Mouse (Mus musculus) megakaryocyte, adult 5-6 weeks (primary cell): ENCODE data around the gene Mob3c. TPM values are rescaled to one million over a fixed set of nuclear protein-coding genes. Genes with fewer than 3 reads are reported as not detected.

ENCODE experiments used
- ATAC-seq: 2 replicates; pipeline ENCODE4 v1.8.0; 2016; ENCODE audit warnings: mild to moderate bottlenecking, inconsistent platforms; ENCODE audit not compliant: poor library complexity, severe bottlenecking
- total RNA-seq, 2 experiments: library from RNA; stranded (forward) in 1 of 2; stranded (reverse) in 1 of 2; fragments of 153-499, 151-499 nt in 1 of 2; fragments of 221-1000, 200-1000 nt in 1 of 2; gene quantifications; 2 replicates each; pipeline versions ENCODE4 v1.2.3 to v1.2.4; 2015 to 2017

The Mob3c gene
- total RNA-seq, 2 experiments from 2014 or later: 8.3 to 9.6 TPM

GRCm38 (mm10) chr4:115878216-115878678, 50.4 kb downstream of the Mob3c start:
- ATAC-seq: no peak

- no peak for ATAC-seq
Observed at GRCm38 (mm10) chr4:115878828-115879227, 50.9 kb downstream of the Mob3c start.

- no peak for ATAC-seq
Observed at GRCm38 (mm10) chr4:115881183-115881582, 53.3 kb downstream of the Mob3c start.

- no peak for ATAC-seq
Observed at GRCm38 (mm10) chr4:115882195-115882594, 54.3 kb downstream of the Mob3c start.

GRCm38 (mm10) chr4:115884022-115884421, 56.1 kb downstream of the Mob3c start, which contains the start of gene Kncn:
Gene Kncn (plus strand): TSS chr4:115884400.
- ATAC-seq: no peak

Other genes with a start within 250 kb of the Mob3c start
- not detected in 2 replicates for gene Cyp4a32, start 227.1 kb upstream of the Mob3c start, total RNA-seq (2015)
- gene Cyp4a32, start 227.1 kb upstream of the Mob3c start, total RNA-seq (2017): not detected in 2 replicates
- gene Cyp4b1, start 180.4 kb upstream of the Mob3c start, total RNA-seq (2015): not detected in 2 replicates
- not detected in 2 replicates for gene Cyp4b1, start 180.4 kb upstream of the Mob3c start, total RNA-seq (2017)
- 45.3 and 45.4 TPM in 2 replicates for gene Efcab14, start 90.3 kb upstream of the Mob3c start, total RNA-seq (2015)
- gene Efcab14, start 90.3 kb upstream of the Mob3c start, total RNA-seq (2017): 27.7 and 28.5 TPM in 2 replicates
- not detected in 2 replicates for gene Tex38, start 47.1 kb upstream of the Mob3c start, total RNA-seq (2015)
- not detected in 2 replicates for gene Tex38, start 47.1 kb upstream of the Mob3c start, total RNA-seq (2017)
- 14.4 and 21.8 TPM in 2 replicates for gene Atpaf1, start 43.3 kb upstream of the Mob3c start, total RNA-seq (2015)
- gene Atpaf1, start 43.3 kb upstream of the Mob3c start, total RNA-seq (2017): 5.8 and 7.5 TPM in 2 replicates
- 45.8 and 48.6 TPM in 2 replicates for gene Mknk1, start 11.1 kb downstream of the Mob3c start, total RNA-seq (2015)
- 103 and 116 TPM in 2 replicates for gene Mknk1, start 11.1 kb downstream of the Mob3c start, total RNA-seq (2017)
- gene Kncn, start 56.3 kb downstream of the Mob3c start, total RNA-seq (2015): not detected in 2 replicates
- not detected in 2 replicates for gene Kncn, start 56.3 kb downstream of the Mob3c start, total RNA-seq (2017)
- gene 6430628N08Rik, start 62.6 kb downstream of the Mob3c start, total RNA-seq (2015): not detected in 2 replicates
- gene 6430628N08Rik, start 62.6 kb downstream of the Mob3c start, total RNA-seq (2017): not detected in 2 replicates
- gene Dmbx1, start 111.8 kb downstream of the Mob3c start, total RNA-seq (2015): not detected in 2 replicates
- gene Dmbx1, start 111.8 kb downstream of the Mob3c start, total RNA-seq (2017): not detected in 2 replicates
- 0.71 and 1.8 TPM in 2 replicates for gene Faah, start 189.8 kb downstream of the Mob3c start, total RNA-seq (2015)
- 1.3 and 2.2 TPM in 2 replicates for gene Faah, start 189.8 kb downstream of the Mob3c start, total RNA-seq (2017)
- gene Nsun4, start 225.8 kb downstream of the Mob3c start, total RNA-seq (2015): 9.6 and 10.4 TPM in 2 replicates
- 7.9 and 14.0 TPM in 2 replicates for gene Nsun4, start 225.8 kb downstream of the Mob3c start, total RNA-seq (2017)
- gene Uqcrh, start 247.0 kb downstream of the Mob3c start, total RNA-seq (2015): 465 and 482 TPM in 2 replicates
- gene Uqcrh, start 247.0 kb downstream of the Mob3c start, total RNA-seq (2017): 334 and 347 TPM in 2 replicates
- gene Lrrc41, start 247.2 kb downstream of the Mob3c start, total RNA-seq (2015): 14.3 and 15.1 TPM in 2 replicates
- gene Lrrc41, start 247.2 kb downstream of the Mob3c start, total RNA-seq (2017): 9.9 and 16.3 TPM in 2 replicates